Mouse (Mus musculus) intestine, embryonic 15.5 days (tissue): ENCODE data around the gene 4930467E23Rik. TPM values are rescaled to one million over a fixed set of nuclear protein-coding genes. Genes with fewer than 3 reads are reported as not detected.
"Not testable (repeated sequence)": the region's sequence is repeated elsewhere in the genome, so short reads cannot be mapped to it uniquely, and the experiment has no call there.

Experiments
- ATAC-seq: fragments of 200-750 bp; cut with Nextera tagmentation; 2 replicates; pipeline ENCODE4 v1.8.0; 2017; ENCODE audit warnings: moderate TSS enrichment, moderate library complexity
- H3K27ac ChIP-seq: fragments of 300-500 bp; sonication (generic); 2 replicates; pipeline ENCODE4 v1.5.1; 2015; ENCODE audit warnings: mild to moderate bottlenecking, inconsistent platforms
- H3K27me3 ChIP-seq: fragments of 300-500 bp; sonication (generic); replicated peaks from 2 replicates; pipeline ENCODE4 v1.6.1; 2015; ENCODE audit warnings: inconsistent platforms
- H3K36me3 ChIP-seq: fragments of 300-500 bp; sonication (generic); 2 replicates; pipeline ENCODE4 v1.6.1; 2015; ENCODE audit warnings: inconsistent platforms
- H3K4me1 ChIP-seq: fragments of 300-500 bp; sonication (generic); replicated peaks from 2 replicates; pipeline ENCODE4 v1.6.1; 2015; ENCODE audit warnings: inconsistent platforms
- H3K4me2 ChIP-seq: fragments of 300-500 bp; sonication (generic); replicated peaks from 2 replicates; pipeline ENCODE4 v1.6.1; 2015; ENCODE audit warnings: mild to moderate bottlenecking, inconsistent platforms
- H3K4me3 ChIP-seq: fragments of 300-500 bp; sonication (generic); replicated peaks from 2 replicates; pipeline ENCODE4 v1.5.1; 2015; ENCODE audit warnings: inconsistent platforms
- H3K9ac ChIP-seq: fragments of 300-500 bp; sonication (generic); 2 replicates; pipeline ENCODE4 v1.6.1; 2015; ENCODE audit warnings: inconsistent platforms
- H3K9me3 ChIP-seq: fragments of 300-500 bp; sonication (generic); 2 replicates; pipeline ENCODE4 v1.6.1; 2016; ENCODE audit warnings: inconsistent platforms
- WGBS: fragments of 180-500 bp; shearing (Covaris S2); methylation state at CpG from one replicate; pipeline ENCODE4 v1.1.7; 2015; 5-methylcytosine and 5-hydroxymethylcytosine counted together
- polyA plus RNA-seq: library from polyadenylated mRNA; unstranded; fragments of >200 nt; fragmentation: Nextera tagmentation; extraction: Ambion mirVana; gene quantifications from 2 replicates; pipeline ENCODE4 v1.2.1, GENCODE M21; 2015

Gene 4930467E23Rik
- polyA plus RNA-seq, 1 experiment from 2014 or later, result 0.21 TPM

- not testable (repeated sequence) for ATAC-seq, H3K36me3 ChIP-seq, H3K9ac ChIP-seq, H3K27ac ChIP-seq, H3K9me3 ChIP-seq, H3K27me3 ChIP-seq, H3K4me2 ChIP-seq, H3K4me3 ChIP-seq, H3K4me1 ChIP-seq
- 87% methylated on average over 2 of the region's 2 CpGs for WGBS
These were observed 14.9 kb upstream of the 4930467E23Rik start for GRCm38 (mm10) chr8:19714426-19714825.

GRCm38 (mm10) chr8:19715266-19715665, 14.1 kb upstream of the 4930467E23Rik start:
- WGBS, result 84% methylated on average over 3 of the region's 3 CpGs
- not testable (repeated sequence) for H3K4me2 ChIP-seq, H3K9me3 ChIP-seq, H3K27ac ChIP-seq, H3K27me3 ChIP-seq, H3K9ac ChIP-seq, H3K4me1 ChIP-seq, ATAC-seq, H3K4me3 ChIP-seq, H3K36me3 ChIP-seq

- H3K27ac ChIP-seq, H3K4me3 ChIP-seq, H3K4me2 ChIP-seq, H3K9me3 ChIP-seq, ATAC-seq, H3K4me1 ChIP-seq, H3K36me3 ChIP-seq, H3K27me3 ChIP-seq, H3K9ac ChIP-seq: not testable (repeated sequence)
- 91% methylated on average over 3 of the region's 3 CpGs for WGBS
These were observed 11.5 kb upstream of the 4930467E23Rik start for GRCm38 (mm10) chr8:19717851-19718250.

- not testable (repeated sequence) for H3K27ac ChIP-seq, H3K4me1 ChIP-seq, H3K4me3 ChIP-seq, ATAC-seq, H3K9ac ChIP-seq, H3K27me3 ChIP-seq, H3K9me3 ChIP-seq, H3K4me2 ChIP-seq, H3K36me3 ChIP-seq
- WGBS, result 70% methylated on average over 3 of the region's 3 CpGs
These were observed 9.9 kb upstream of the 4930467E23Rik start for GRCm38 (mm10) chr8:19719513-19719912.

GRCm38 (mm10) chr8:19724871-19725270, 4.5 kb upstream of the 4930467E23Rik start:
- 47% methylated on average over 2 of the region's 2 CpGs for WGBS
- H3K9me3 ChIP-seq, result not testable (repeated sequence)

GRCm38 (mm10) chr8:19751773-19752172, 22.4 kb downstream of the 4930467E23Rik start:
- not testable (repeated sequence) for H3K4me2 ChIP-seq, H3K4me3 ChIP-seq, H3K4me1 ChIP-seq, H3K9ac ChIP-seq, H3K36me3 ChIP-seq, H3K27me3 ChIP-seq, ATAC-seq, H3K27ac ChIP-seq, H3K9me3 ChIP-seq

More at GRCm38 (mm10) chr8:19724871-19725270, 4.5 kb upstream of the 4930467E23Rik start:
- not testable (repeated sequence) for H3K4me3 ChIP-seq, ATAC-seq, H3K4me1 ChIP-seq, H3K36me3 ChIP-seq, H3K27me3 ChIP-seq, H3K4me2 ChIP-seq, H3K9ac ChIP-seq, H3K27ac ChIP-seq

GRCm38 (mm10) chr8:19754178-19754577, 24.8 kb downstream of the 4930467E23Rik start:
- 65% methylated on average over 3 of the region's 3 CpGs for WGBS
- not testable (repeated sequence) for ATAC-seq, H3K4me3 ChIP-seq

GRCm38 (mm10) chr8:19754961-19755360, 25.6 kb downstream of the 4930467E23Rik start:
- not testable (repeated sequence) for H3K4me1 ChIP-seq, H3K27me3 ChIP-seq, H3K4me2 ChIP-seq, H3K36me3 ChIP-seq, H3K4me3 ChIP-seq, H3K9me3 ChIP-seq, ATAC-seq, H3K27ac ChIP-seq, H3K9ac ChIP-seq
- 78% methylated on average over 3 of the region's 3 CpGs for WGBS

More at GRCm38 (mm10) chr8:19754178-19754577, 24.8 kb downstream of the 4930467E23Rik start:
- H3K27ac ChIP-seq, H3K27me3 ChIP-seq, H3K9ac ChIP-seq, H3K4me1 ChIP-seq, H3K36me3 ChIP-seq, H3K4me2 ChIP-seq, H3K9me3 ChIP-seq: not testable (repeated sequence)

GRCm38 (mm10) chr8:19761660-19762059, 32.3 kb downstream of the 4930467E23Rik start:
- H3K4me2 ChIP-seq, H3K27me3 ChIP-seq, H3K4me1 ChIP-seq, H3K9ac ChIP-seq, H3K36me3 ChIP-seq, ATAC-seq, H3K4me3 ChIP-seq, H3K9me3 ChIP-seq, H3K27ac ChIP-seq: not testable (repeated sequence)
- WGBS, result 85% methylated on average over 5 of the region's 5 CpGs

GRCm38 (mm10) chr8:19762860-19763592, 33.6 kb downstream of the 4930467E23Rik start:
- H3K36me3 ChIP-seq, H3K9me3 ChIP-seq, H3K4me2 ChIP-seq, ATAC-seq, H3K4me3 ChIP-seq, H3K4me1 ChIP-seq, H3K27me3 ChIP-seq, H3K27ac ChIP-seq, H3K9ac ChIP-seq: not testable (repeated sequence)
- 71% methylated on average over 4 of the region's 4 CpGs for WGBS

GRCm38 (mm10) chr8:19765531-19765930, 36.2 kb downstream of the 4930467E23Rik start:
- H3K27me3 ChIP-seq, ATAC-seq, H3K27ac ChIP-seq, H3K36me3 ChIP-seq, H3K4me3 ChIP-seq, H3K4me2 ChIP-seq, H3K9ac ChIP-seq, H3K4me1 ChIP-seq, H3K9me3 ChIP-seq: not testable (repeated sequence)

GRCm38 (mm10) chr8:19773461-19773860, 44.1 kb downstream of the 4930467E23Rik start:
- not testable (repeated sequence) for H3K4me1 ChIP-seq, H3K9ac ChIP-seq, H3K36me3 ChIP-seq, H3K4me2 ChIP-seq, H3K9me3 ChIP-seq, ATAC-seq, H3K27me3 ChIP-seq, H3K4me3 ChIP-seq, H3K27ac ChIP-seq
- 79% methylated on average over 4 of the region's 4 CpGs for WGBS

- not testable (repeated sequence) for H3K4me2 ChIP-seq, H3K27me3 ChIP-seq, H3K9ac ChIP-seq, H3K36me3 ChIP-seq, H3K27ac ChIP-seq, H3K9me3 ChIP-seq, H3K4me1 ChIP-seq, H3K4me3 ChIP-seq, ATAC-seq
These were observed 46.9 kb downstream of the 4930467E23Rik start for GRCm38 (mm10) chr8:19776311-19776710.
